Mouse (Mus musculus) embryonic facial prominence, embryonic 14.5 days (tissue): Measurements from ENCODE around the gene Gm17783. TPM values are rescaled to one million over a fixed set of nuclear protein-coding genes. Genes with fewer than 3 reads are reported as not detected.
"Not testable (repeated sequence)": the region's sequence is repeated elsewhere in the genome, so short reads cannot be mapped to it uniquely, and the experiment has no call there.

Experiments
- ATAC-seq: fragments of 200-750 bp; cut with Nextera tagmentation; 2 replicates; pipeline ENCODE4 v1.8.0; 2017; ENCODE audit warnings: low read depth, moderate number of reproducible peaks, moderate TSS enrichment
- DNase-seq: peaks from one replicate; pipeline ENCODE4 v3.0.0-alpha.2; 2015; ENCODE audit warnings: low spot score
- H3K27ac ChIP-seq: fragments of 300-500 bp; sonication (generic); replicated peaks from 2 replicates; pipeline ENCODE4 v1.5.1; 2014; ENCODE audit warnings: low read depth, mild to moderate bottlenecking, low read length, moderate library complexity
- H3K27me3 ChIP-seq: fragments of 300-500 bp; sonication (generic); replicated peaks from 2 replicates; pipeline ENCODE4 v1.6.1; 2014; ENCODE audit warnings: low read length; ENCODE audit not compliant: control insufficient read depth, insufficient read depth
- H3K36me3 ChIP-seq: fragments of 300-500 bp; sonication (generic); 2 replicates; pipeline ENCODE4 v1.6.1; 2014; ENCODE audit warnings: low read length, mixed read lengths; ENCODE audit not compliant: control insufficient read depth, insufficient read depth
- H3K4me1 ChIP-seq: fragments of 300-500 bp; sonication (generic); 2 replicates; pipeline ENCODE4 v1.6.1; 2014; ENCODE audit warnings: antibody characterized with exemption, low read length; ENCODE audit not compliant: control insufficient read depth, insufficient read depth
- H3K4me2 ChIP-seq: fragments of 300-500 bp; sonication (generic); 2 replicates; pipeline ENCODE4 v1.6.1; 2014; ENCODE audit warnings: low read depth, mild to moderate bottlenecking, low read length, moderate library complexity, mixed read lengths
- H3K4me3 ChIP-seq: fragments of 300-500 bp; sonication (generic); 2 replicates; pipeline ENCODE4 v1.5.1; 2014; ENCODE audit warnings: low read depth, mild to moderate bottlenecking, low read length
- H3K9ac ChIP-seq: fragments of 300-500 bp; sonication (generic); 2 replicates; pipeline ENCODE4 v1.6.1; 2014; ENCODE audit warnings: low read depth, mild to moderate bottlenecking, low read length, moderate library complexity, mixed read lengths
- H3K9me3 ChIP-seq: fragments of 300-500 bp; sonication (generic); 2 replicates; pipeline ENCODE4 v1.6.1; 2016; ENCODE audit warnings: low read length; ENCODE audit not compliant: control insufficient read depth
- WGBS: fragments of 180-500 bp; shearing (Covaris S2); extraction: QIAGEN DNeasy Blood & Tissue Kit; methylation state at CpG from one replicate; pipeline ENCODE4 v1.1.7; 2014; 5-methylcytosine and 5-hydroxymethylcytosine counted together
- polyA plus RNA-seq: library from polyadenylated mRNA; unstranded; fragments of >200 nt; fragmentation: Nextera tagmentation; extraction: Ambion mirVana; gene quantifications from 2 replicates; pipeline ENCODE4 v1.2.1, GENCODE M21; 2014

The Gm17783 gene
- polyA plus RNA-seq, 1 experiment from 2014 or later, result not detected

DNA sequence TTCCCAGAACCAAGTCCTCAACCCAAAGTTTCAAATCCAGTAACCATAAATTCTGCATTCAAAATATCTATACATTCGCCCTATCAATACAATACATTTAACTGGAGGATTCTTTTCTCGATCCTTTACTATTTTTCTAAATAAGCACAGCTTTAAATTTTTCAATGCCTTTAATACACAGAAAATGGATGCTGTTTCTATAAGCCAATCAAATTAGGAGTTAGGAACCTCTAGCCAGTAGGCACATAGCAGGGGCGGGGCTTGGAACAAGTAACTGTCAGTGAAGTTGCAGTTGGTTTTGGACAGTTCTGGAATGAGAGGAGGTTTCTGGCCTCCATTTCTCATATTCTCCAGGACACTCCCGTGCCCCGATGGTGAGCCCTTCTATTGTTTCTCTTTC is 3.2 kb upstream of the Gm17783 start, which contains the start of gene Slc9c1:
Slc9c1 (plus strand) TSS at position 301 of the 400 bp plus-strand sequence.
- ATAC-seq (no peak), DNase-seq (no peak)
- H3K36me3 ChIP-seq, result no peaks in the 10 kb centered on the region
- no peak within 1 kb of the TSS for H3K4me3 ChIP-seq
- no peaks in the 10 kb centered on the region for H3K9me3 ChIP-seq
- WGBS, result 88% methylated on average over 5 of the region's 5 CpGs
- H3K27ac ChIP-seq, result no peak within 1 kb of the TSS
- H3K9ac ChIP-seq, result no peak within 1 kb of the TSS
- H3K4me1 ChIP-seq, result no peaks in the 10 kb centered on the region
- H3K27me3 ChIP-seq, result no peaks in the 10 kb centered on the region
- H3K4me2 ChIP-seq, result no peak within 1 kb of the TSS

- WGBS, result 70% methylated on average over 5 of the region's 5 CpGs
- ATAC-seq, result no peak
- DNase-seq, result no peak
- no peaks in the 10 kb centered on the region for H3K36me3 ChIP-seq
- no peaks in the 10 kb centered on the region for H3K9me3 ChIP-seq
- no peaks in the 10 kb centered on the region for H3K27me3 ChIP-seq
- no peak overlapping the region for H3K27ac ChIP-seq
- H3K9ac ChIP-seq, result no peak overlapping the region
- no peak overlapping the region for H3K4me2 ChIP-seq
- no peaks in the 10 kb centered on the region for H3K4me1 ChIP-seq
- H3K4me3 ChIP-seq, result no peak overlapping the region
Observed at GRCm38 (mm10) chr16:45525551-45525950, 6.3 kb downstream of the Gm17783 start.

DNA sequence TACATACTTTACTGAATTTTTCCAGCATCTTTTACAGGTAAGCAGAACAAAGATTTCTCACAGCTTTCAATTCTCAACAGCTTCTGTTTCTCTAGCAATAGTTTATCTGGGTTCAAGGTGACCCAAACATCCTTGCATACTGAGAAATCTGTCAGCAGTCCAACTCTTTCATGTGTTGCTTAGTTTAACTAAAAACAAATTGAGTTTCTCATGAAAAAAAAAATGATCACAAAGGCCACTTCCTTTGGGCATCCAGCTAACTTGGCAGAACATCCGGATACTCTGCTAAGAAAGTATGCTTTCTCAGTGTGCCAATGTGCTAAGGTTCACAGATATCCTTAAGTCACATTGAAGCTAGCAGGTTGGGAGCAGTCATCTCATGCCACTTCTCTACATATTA is 36.5 kb downstream of the Gm17783 start:
- WGBS, result 88% methylated on average over 1 of the region's 1 CpGs
- ATAC-seq, result no peak

DNA sequence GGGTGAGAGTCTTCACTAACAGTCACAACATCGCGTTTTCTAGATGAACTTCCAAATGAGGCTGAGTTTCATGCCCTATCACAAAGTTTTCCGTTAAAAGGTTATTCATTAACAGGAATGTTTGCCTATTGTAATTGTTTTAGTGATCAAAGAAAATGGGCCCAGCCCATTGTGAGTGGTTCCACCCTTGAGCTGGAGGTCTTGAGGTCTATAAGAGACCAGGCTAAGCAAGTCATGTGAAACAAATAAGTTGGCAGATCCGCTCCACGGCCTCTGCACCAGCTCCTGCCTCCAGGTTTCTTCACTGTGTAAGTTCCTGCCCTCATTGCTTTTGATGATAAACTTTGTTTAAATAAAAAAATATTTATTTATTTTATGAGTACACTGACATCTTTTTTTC is 38.9 kb downstream of the Gm17783 start, which contains the start of gene Gm609:
Gm609 (minus strand) TSS at position 43 of the 400 bp plus-strand sequence.
- Histone ChIP-seq H3K4me2 (no peak within 1 kb of the TSS), H3K9ac (no peak within 1 kb of the TSS), H3K4me3 (no peak within 1 kb of the TSS), H3K9me3 (no peaks in the 10 kb centered on the region), H3K27ac (no peak within 1 kb of the TSS), H3K4me1 (no peaks in the 10 kb centered on the region), H3K27me3 (no peaks in the 10 kb centered on the region), H3K36me3 (no peaks in the 10 kb centered on the region)
- ATAC-seq (no peak), DNase-seq (no peak)
- 78% methylated on average over 5 of the region's 5 CpGs for WGBS

More for the DNA sequence above, 36.5 kb downstream of the Gm17783 start:
- H3K36me3 ChIP-seq, result no peaks in the 10 kb centered on the region
- H3K27ac ChIP-seq, result no peak overlapping the region
- no peaks in the 10 kb centered on the region for H3K27me3 ChIP-seq
- no peak overlapping the region for H3K9ac ChIP-seq
- no peak for DNase-seq
- no peak overlapping the region for H3K4me3 ChIP-seq
- H3K9me3 ChIP-seq, result no peaks in the 10 kb centered on the region
- H3K4me1 ChIP-seq, result no peaks in the 10 kb centered on the region
- no peak overlapping the region for H3K4me2 ChIP-seq

DNA sequence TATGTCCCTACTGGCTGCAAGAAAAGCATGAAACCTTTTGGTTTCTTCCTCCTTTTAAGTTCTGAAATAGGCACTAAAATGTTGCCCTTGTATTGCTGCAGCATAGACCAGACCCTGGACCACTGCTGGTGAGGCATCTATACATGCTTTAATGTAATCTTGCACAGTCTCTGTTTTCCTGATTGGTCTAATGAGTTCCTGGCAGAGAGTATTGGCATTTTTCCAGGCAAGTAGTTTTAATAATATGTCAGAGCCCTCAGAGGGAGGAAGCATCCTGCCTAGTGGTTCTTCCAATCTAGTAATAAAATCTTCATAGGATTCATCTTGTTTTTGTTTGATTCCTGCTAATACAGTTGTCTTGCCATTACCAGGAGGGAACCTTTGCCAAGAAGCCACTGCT is 54.9 kb downstream of the Gm17783 start:
- no peaks in the 10 kb centered on the region for H3K36me3 ChIP-seq
- no peaks in the 10 kb centered on the region for H3K4me1 ChIP-seq
- H3K4me3 ChIP-seq, result no peak overlapping the region
- no peak for ATAC-seq
- no peak overlapping the region for H3K9ac ChIP-seq
- no peaks in the 10 kb centered on the region for H3K9me3 ChIP-seq
- H3K27ac ChIP-seq, result no peak overlapping the region
- H3K27me3 ChIP-seq, result no peaks in the 10 kb centered on the region
- H3K4me2 ChIP-seq, result no peak overlapping the region
- peak; percentile 56 for DNase-seq

GRCm38 (mm10) chr16:45471836-45472235 is 60.0 kb downstream of the Gm17783 start:
- not testable (repeated sequence) for ATAC-seq

More at GRCm38 (mm10) chr16:45471836-45472235, 60.0 kb downstream of the Gm17783 start:
- not testable (repeated sequence) for H3K4me3 ChIP-seq, DNase-seq, H3K27ac ChIP-seq, H3K9ac ChIP-seq, H3K36me3 ChIP-seq, H3K4me2 ChIP-seq, H3K27me3 ChIP-seq, H3K9me3 ChIP-seq, H3K4me1 ChIP-seq
- 80% methylated on average over 3 of the region's 3 CpGs for WGBS

Other genes with a start within 250 kb of the Gm17783 start
- 59.4 and 68.9 TPM in 2 replicates for gene Cd200, start 123.0 kb downstream of the Gm17783 start, polyA plus RNA-seq
- not detected in 2 replicates for gene Gm609, start 39.1 kb downstream of the Gm17783 start, polyA plus RNA-seq
- gene Slc9c1, start 3.3 kb upstream of the Gm17783 start, polyA plus RNA-seq, result not detected in 2 replicates
- gene Gcsam, start 78.3 kb upstream of the Gm17783 start, polyA plus RNA-seq, result 0.69 and 1.5 TPM in 2 replicates
- gene BC016579, start 122.0 kb upstream of the Gm17783 start, polyA plus RNA-seq, result 0.34 TPM in 1 of 2 replicates, not detected in the other
- gene Tmprss7, start 161.6 kb upstream of the Gm17783 start, polyA plus RNA-seq, result not detected in 2 replicates
- 26.0 and 30.6 TPM in 2 replicates for gene Tagln3, start 192.6 kb upstream of the Gm17783 start, polyA plus RNA-seq
- 27.4 and 34.6 TPM in 2 replicates for gene Abhd10, start 210.9 kb upstream of the Gm17783 start, polyA plus RNA-seq